Mouse (Mus musculus) myocyte (in vitro differentiated cells): ENCODE data around the gene Gabarap.

Experiments
- CEBPB ChIP-seq: IDR thresholded peaks from 2 replicates; pipeline ENCODE4 v1.6.1; 2011; ENCODE audit warnings: mild to moderate bottlenecking, moderate library complexity; ENCODE audit not compliant: poor library complexity, insufficient read depth, severe bottlenecking
- E2F4 ChIP-seq: IDR thresholded peaks from one replicate; pipeline ENCODE4 v1.6.1; 2011; ENCODE audit warnings: mild to moderate bottlenecking, control low read depth, moderate library complexity; ENCODE audit not compliant: insufficient read depth
- MAX ChIP-seq: IDR thresholded peaks from one replicate; pipeline ENCODE4 v1.6.1; 2011; ENCODE audit warnings: low read depth, mild to moderate bottlenecking, control low read depth
- MYOD1 ChIP-seq, 3 experiments: IDR thresholded peaks; one replicate each; pipeline ENCODE4 v1.6.1; 2011; ENCODE audit warnings: control low read depth in 2 of 3, low read depth in 2 of 3, mild to moderate bottlenecking in 2 of 3, moderate library complexity in 1 of 3; ENCODE audit not compliant: insufficient read length in 2 of 3, control insufficient read depth in 1 of 3
- MYOG ChIP-seq, 3 experiments: IDR thresholded peaks; one replicate each; pipeline ENCODE4 v1.6.1; 2011; ENCODE audit warnings: control low read depth in 2 of 3, low read depth in 2 of 3, mild to moderate bottlenecking in 2 of 3; ENCODE audit not compliant: insufficient read length in 2 of 3, control insufficient read depth in 1 of 3, insufficient read depth in 1 of 3
- POLR2A ChIP-seq: IDR thresholded peaks from one replicate; pipeline ENCODE4 v1.6.1; 2011; ENCODE audit warnings: low read depth, mild to moderate bottlenecking, control low read depth, moderate library complexity; ENCODE audit not compliant: insufficient read length
- POLR2AphosphoS2 ChIP-seq: IDR thresholded peaks from one replicate; pipeline ENCODE4 v1.6.1; 2011; ENCODE audit warnings: low read depth, control low read depth; ENCODE audit not compliant: insufficient read length
- REST ChIP-seq: IDR thresholded peaks from one replicate; pipeline ENCODE4 v1.6.1; 2011; ENCODE audit warnings: mild to moderate bottlenecking, control low read depth, moderate library complexity; ENCODE audit not compliant: insufficient read depth, insufficient read length
- TCF12 ChIP-seq: IDR thresholded peaks from one replicate; pipeline ENCODE4 v1.6.1; 2011; ENCODE audit warnings: mild to moderate bottlenecking, control low read depth; ENCODE audit not compliant: poor library complexity, insufficient read depth, severe bottlenecking
- TCF3 ChIP-seq: IDR thresholded peaks from one replicate; pipeline ENCODE4 v1.6.1; 2011; ENCODE audit warnings: low read depth, control low read depth; ENCODE audit not compliant: insufficient read length
- USF1 ChIP-seq: IDR thresholded peaks from one replicate; pipeline ENCODE4 v1.6.1; 2011; ENCODE audit warnings: low read depth, mild to moderate bottlenecking, control low read depth, moderate library complexity

GRCm38 (mm10) chr11:69992932-69993331 is 2.0 kb downstream of the Gabarap start:
- TF ChIP-seq POLR2A: no peak
- no peak for TF ChIP-seq CEBPB
- no peak for TF ChIP-seq TCF12
- no peak for TF ChIP-seq USF1
- TF ChIP-seq MAX: no peak
- TF ChIP-seq POLR2AphosphoS2: no peak
- TF ChIP-seq E2F4: no peak
- no peak for TF ChIP-seq REST
- TF ChIP-seq MYOG (IDR thresholded peaks at IDR 0.05; ENCODE audit: control insufficient read depth in 1 of 3, insufficient read depth in 1 of 3, insufficient read length in 2 of 3, low read depth in 2 of 3): no peak
- no peak for TF ChIP-seq TCF3
- no peak for TF ChIP-seq MYOD1 (IDR thresholded peaks at IDR 0.05; ENCODE audit: control insufficient read depth in 1 of 3, insufficient read length in 2 of 3, low read depth in 2 of 3)
